Mouse (Mus musculus) cerebellum, postnatal 14 days (tissue): ENCODE results near the gene Ptpn14.

ENCODE experiments used
- DNase-seq, 2 experiments: peaks; one replicate each; pipeline ENCODE4 v3.0.0; 2021; ENCODE audit warnings: mixed read lengths in 2 of 2

Gene Ptpn14

DNA sequence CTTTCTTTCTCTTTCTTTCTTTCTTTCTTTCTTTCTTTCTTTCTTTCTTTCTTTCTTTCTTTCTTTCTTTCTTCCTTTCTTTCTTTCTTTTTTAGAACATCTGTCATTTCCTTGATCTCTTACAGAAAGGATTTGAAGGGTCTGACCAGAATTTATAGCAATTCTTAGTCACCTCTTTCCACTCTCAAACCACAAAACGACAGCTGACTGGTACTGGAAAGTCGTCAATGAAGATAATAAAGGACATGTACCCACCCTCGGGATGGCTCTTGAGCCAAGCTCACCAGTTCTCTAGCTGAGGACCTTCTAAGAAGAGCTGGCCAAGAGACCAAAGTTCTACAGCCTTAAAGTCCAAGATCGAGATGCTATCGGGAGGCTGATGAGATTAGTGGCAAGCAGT is 9.5 kb upstream of the Ptpn14 start:
- no peak for DNase-seq

DNA sequence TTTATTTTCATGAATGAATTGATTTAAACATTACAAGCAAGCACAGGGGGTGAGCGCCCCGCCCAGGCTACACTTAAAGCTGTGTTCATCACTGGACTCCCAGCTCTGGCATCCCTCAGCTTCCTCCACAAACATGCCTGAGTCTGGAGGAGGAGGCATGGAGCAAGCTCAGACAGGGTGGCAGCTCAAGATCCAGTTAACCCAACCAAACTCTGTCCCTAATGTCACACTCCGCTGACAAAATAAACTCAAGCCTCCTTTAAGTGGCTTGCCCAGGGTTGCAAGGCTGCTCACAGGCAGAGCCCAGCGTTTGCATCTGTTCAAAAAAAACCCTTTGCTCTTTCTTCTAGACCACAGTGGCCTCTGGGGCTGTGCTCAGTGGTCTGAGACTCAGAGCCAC is 1.9 kb upstream of the Ptpn14 start:
- peak in 1 of 2 experiments; percentile 18 for DNase-seq

DNA sequence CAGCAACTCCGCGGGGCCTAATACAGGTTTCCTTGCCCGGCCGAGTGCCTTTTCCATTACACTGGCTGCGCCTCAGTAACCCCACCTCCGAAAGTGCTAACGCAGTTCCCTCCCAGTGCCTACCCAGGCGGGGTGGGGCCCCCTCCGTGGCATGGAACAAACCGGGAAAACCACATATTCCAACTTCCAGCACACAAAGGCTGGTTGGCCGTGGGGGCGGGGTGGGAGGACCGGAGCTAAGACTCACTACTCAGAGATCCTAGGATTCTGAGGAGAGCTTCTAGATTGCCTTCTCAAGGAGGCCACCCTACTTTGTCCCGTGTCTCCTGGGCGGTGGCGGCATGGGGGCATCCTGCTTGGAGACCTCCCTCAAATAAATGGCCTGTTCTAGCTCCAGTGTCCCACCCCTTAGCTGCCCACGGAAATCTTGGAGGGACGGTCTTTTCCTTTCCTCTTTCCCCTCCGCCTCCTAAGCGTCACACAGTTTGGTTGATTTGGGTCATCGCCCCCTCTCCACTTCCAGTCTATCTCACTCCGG is 653 bp upstream of the Ptpn14 start:
- DNase-seq: peak in 1 of 2 experiments; percentile 10

DNA sequence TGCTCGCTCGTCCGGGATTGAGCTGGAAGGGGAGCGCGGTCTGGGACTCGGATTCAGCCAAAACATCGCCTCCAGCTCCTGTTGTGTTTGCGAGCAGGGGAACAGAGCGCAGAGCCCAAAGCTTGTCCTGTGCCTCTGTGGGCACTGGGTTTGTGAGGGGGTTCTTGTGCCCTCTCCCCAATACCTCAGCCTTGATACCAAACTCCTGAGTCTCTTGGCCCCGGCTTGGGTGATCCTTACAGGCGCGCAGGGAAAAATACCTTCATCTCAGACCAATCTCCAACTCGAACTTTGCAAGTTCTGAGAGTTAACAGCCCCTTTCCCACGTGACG is 682 bp downstream of the Ptpn14 start:
- DNase-seq: no peak

DNA sequence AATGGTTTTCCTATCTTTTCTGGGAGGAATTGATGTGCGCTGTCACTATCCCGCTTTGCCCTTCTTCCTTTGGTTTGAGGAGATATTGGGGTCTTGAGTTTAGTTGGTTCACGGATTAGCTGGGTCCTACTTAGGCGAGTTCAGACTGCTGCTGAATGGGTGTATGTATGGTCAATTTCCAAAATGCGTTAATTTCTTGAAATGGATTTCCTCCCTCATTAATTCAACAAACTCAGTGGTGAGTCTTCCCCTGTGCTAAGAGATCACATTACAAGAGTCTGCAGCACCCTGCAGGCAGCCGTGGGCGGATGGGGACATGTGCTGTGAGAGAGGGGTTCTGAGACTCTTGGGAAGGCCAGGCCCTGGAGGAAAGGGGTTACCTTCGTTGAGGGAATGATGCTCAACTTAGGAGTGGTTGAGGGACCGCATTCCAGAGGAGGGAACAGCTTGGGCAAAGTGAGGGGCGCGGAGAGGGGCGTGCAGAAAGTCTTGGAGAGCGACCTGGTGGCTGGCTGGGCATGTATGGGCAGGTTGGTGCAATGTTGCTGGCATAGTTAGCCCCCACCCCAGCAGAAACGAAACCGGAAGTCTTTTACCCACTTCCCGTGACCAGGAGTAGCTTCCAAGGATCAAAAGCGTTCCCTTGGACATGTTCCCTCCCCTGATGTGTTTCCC is 1.2 kb downstream of the Ptpn14 start:
- DNase-seq: no peak

DNA sequence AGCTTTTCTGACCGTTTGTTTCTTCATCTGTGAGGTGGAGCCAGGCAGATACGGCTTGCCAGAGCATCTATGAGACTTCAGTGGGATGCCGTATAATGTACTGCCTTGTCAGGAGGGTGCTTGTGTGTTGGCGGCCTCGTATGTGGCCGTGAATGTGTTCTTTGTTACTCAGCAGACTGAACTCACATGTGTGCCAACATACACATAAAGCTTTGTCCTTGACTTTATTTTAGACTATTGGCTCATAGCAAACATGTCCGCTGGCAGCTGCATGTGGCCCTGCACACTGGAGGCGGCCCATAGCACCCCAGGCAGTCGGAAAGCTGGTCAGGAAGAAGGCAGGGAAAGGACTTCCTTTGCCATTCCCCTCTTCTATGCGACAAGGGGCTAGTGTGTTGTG is 3.6 kb downstream of the Ptpn14 start:
- no peak for DNase-seq

DNA sequence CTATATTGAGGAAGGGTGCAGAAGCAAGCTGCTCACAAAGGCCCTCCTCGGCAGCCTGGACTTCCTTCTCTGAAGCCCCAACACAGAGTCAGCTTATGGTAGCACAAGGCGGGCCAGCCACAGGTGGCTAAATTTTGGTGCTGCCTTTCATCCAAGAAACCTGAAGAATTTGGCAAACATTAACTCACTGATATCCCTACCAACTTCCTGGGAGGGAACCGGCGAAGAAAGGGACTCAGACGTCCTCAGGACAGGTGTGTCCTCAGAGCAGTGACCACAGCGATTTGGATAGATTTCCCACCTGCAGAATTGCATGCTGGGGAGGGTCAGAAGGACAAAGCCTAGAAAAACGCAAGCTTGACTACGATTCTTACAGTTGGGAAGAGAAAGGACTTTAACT is 4.1 kb downstream of the Ptpn14 start:
- DNase-seq: no peak

DNA sequence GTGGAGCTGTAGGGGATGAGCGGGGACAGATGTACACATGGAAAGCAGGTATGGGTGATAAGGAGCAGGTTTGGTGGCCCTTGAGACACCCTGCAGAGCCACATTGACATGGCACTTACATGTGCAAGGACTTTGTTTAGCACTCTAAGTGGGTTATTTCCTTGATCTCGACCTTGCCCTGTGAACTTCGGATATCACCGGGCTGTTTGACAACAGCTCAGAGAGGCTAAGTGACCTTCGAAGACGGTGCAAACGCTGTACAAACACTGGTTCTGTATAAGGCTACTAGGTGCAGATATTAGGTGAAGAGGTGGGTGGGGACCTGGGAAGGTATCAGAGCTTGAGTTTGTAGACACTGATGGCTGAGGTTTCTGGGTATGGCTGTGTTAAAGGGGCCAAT is 12.0 kb downstream of the Ptpn14 start:
- no peak for DNase-seq

DNA sequence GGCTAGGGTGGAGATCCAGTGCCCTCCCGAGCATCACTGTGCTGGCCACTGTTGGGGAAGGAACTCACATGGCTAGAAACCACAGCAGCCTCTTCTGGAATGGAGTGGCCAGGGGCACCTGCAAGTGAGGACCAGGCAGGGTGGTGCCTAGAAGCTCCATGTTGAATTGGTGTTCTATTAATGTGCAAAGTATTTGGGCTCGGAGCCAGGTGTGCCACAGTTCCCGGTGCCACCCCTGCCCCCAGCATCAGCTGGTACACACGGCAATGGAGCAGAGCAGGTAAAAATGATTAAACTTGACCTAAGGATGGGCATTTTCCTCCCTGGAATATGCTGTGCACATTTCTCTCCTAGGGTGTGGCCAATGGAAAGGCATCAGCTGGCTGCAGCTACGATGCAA is 14.0 kb downstream of the Ptpn14 start:
- DNase-seq: no peak

DNA sequence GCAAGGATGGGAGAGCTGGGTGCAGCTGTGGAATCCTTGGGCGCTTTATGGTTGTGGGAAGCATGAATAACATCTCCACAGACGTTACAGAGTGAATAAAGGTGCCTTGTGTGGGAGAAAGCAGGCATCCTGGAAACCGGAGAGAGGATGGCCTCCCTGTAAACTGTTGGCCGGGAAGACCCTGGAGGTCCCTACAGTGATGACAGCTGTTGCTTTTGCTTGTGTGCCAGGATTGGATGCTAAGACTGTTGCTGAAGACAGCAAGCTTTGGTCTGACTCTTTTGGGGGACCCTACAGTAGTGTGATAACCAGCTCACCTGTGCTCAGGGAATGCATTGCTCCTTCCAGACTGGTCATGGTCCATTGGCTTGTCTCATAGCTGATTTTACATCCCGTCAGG is 15.1 kb downstream of the Ptpn14 start:
- peak; percentile 22 to 45 for DNase-seq

DNA sequence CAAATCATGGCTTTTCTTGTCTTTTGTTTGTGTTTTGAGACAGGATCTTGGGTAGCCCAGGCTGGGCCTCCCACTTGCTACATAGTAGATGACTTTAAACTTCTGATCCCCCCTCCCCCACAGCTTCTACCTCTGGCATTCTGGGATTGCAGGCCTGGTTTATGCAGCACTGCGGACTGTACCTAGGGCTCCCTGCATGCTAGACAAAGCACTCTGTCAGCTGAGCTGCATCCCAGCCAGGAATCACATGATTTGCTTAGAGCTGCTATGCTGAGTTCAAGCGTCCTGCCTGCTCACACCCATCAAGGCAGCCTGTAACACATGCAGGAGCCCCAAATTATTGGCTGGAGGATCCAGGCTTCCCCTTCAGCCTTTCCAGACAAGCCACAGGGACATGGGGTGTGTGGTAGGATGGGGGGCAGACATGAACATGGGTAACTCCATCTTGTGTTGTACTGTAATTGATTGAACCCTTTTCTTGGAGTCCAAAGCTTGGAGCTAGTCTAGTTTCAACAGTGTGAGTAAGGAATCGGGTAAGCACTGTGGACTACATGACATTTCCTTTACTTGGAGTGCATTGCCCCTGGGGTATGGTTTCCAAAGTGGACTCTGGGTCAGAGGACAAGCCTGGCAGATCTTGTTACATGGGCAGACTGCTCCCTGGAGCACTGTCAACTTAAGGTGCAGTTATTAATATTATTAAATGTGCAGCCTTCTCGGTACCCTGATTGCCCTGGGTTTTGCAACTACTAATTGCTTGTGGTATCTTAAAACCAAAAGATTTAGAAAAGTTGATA is 17.0 kb downstream of the Ptpn14 start:
- no peak for DNase-seq

DNA sequence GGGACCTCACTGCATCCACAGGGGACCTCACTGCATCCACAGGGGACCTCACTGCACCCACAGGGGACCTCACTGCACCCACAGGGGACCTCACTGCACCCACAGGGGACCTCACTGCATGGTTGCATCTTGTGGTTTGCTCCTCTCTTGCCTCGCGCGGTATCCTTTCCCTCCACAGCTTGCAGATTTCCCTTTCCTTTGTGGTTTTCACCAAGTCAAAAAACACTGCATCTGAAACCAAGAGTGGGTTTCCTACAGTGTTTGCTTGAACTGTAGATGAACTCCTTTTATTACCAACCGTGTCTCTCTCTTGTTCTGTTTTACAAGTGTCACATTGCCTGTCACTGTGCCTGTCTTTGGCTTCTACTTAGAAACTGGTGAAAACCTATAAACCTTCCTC is 18.5 kb downstream of the Ptpn14 start:
- DNase-seq: no peak

DNA sequence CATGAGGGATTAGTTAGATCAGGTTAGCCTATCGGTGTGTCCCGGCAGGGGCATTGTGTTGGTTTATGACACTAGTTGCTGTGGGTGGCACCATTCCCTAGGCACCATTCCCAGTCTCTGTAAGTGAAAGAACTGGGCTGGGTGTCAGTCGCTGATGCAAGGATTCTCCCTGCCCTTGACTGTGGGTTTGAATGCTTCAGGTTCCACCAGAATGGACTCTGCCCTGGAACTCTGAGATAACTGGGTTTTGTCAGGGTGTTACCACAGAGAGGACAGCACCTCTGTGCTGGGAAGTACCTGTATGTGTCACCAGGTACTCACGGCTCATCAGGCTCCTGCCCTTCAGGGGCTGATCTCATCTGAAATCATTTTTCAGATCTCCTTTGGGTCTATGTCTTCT is 21.7 kb downstream of the Ptpn14 start:
- DNase-seq: no peak

DNA sequence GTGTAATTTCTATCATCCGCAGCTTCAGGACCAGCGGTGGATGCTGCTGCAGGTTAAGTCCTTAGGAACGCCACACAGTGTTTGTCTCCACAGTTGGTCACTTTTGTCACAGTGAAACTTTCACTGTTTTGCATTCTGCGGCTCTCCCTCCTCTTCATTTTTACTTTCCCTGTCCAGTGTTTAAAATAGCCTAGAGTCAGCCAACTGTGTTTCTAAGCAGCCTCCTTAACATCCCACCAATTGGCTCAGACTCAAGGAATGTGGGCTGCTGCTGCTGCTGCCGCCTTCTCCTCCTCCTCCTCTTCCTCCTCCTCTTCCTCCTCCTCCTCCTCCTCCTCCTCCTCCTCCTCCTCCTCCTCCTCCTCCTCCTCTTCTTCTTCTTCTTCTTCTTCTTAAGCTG is 22.2 kb downstream of the Ptpn14 start:
- DNase-seq: no peak

DNA sequence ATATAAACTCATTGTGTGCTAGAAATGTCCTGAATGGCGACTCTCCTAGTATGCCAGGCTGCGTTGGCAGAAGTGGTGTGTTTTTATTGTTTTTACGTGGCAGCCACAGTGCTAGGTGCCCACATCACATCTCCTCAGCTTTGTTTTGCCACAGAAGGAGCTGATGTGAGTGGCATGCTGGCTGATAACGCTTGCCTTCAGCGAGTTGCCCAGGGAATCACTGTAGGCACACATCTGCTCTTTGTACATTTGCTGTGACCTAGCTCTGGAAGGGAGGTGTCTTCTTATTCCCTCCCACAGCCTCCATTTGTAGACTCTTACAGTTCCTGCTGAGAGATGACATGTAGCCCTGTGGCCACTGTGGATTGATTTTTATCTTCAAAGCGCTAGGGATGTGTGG is 24.2 kb downstream of the Ptpn14 start:
- no peak for DNase-seq

DNA sequence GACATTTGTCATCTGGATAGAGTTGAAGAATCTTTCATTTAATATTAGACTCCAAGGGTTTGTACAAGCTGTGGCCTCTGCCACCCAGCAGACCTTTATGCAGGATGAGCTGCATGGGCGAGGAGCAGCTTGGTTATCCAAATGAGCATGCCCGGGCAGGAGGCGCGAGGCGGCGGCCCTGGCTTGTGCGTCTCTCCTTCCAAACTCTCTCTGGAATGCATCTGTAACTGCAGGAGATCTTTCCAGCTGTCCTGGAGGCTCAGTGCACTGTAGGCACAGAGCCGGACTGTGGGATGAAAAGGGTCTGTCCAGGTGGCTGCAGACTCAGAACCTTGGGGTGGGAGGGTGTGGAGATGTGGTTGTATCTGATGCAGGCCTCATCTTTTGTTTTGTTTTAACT is 27.0 kb downstream of the Ptpn14 start:
- peak in 1 of 2 experiments; percentile 7 for DNase-seq

DNA sequence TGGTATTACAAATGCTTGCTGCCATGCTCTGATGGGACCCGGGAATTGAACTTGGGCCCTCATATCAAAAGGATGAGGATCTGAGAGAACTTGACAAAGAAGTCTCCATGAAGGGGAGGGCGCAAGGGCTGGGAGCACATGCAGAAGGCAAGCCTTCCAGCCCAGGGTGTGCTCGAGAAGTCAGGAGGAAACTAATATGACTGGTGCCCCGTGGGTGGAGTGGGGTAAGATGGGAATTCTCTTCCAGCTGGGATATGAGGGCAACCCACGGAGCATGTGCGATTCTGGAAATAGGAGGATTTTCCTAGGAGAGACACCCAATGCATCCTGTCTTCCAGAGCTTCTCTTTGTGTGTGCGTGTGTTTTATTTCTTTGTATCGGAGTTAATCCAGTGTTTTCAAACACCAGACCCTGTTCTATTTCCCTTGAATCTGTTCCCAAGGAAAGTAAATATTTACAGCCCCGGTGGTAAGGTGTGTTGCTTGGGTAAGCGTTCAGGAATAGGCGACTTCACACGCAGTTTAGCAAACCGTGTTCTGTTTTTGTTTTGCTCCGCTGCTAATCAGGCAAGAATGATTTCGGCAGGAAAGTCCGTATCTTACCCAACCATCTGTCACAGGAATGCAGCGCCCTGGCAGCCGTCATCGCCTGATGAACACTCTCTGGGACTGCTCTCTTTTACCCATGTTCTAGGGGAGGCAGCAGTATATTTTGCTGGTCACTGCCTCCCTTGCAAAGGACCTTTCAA is 28.4 kb downstream of the Ptpn14 start:
- DNase-seq: peak; percentile 68 to 80

DNA sequence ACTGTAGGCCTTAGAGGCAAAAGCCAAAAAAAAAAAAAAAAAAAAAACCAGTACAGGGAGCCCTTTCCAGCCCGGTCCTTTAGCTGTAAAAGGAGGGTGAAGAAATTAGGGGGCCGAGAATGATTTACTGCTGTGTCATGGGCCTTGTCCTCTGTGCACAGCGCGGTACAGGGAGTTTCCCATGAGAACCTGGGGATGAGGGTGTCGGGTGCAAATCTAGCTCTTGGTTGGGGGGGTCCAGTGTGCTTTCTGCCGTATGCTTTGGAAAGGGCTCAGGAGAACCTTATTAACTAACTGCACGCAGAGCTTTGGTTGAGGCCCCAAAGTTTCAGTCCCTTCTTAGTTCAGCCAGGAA is 29.0 kb downstream of the Ptpn14 start:
- DNase-seq: no peak

DNA sequence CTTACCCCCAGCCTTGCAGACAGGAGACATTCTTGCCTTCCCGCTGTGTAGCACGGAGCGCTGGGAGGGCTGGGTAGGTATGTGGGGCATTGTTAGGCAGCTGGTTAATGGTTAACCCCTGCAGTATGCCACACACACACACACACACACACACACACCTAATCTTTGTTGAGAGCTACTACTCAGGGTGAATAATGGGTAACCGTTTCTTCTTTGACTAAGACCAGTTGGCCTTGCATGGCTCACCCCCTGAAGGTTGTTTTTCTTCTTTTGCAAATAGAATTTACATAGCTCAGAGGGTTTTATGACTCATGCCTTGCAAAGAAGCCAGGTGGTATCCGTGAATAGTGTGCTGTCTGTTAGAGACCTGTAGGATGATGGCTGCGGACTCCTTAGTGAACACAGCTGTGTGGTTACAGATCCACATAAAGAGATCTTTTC is 33.5 kb downstream of the Ptpn14 start:
- DNase-seq: no peak

DNA sequence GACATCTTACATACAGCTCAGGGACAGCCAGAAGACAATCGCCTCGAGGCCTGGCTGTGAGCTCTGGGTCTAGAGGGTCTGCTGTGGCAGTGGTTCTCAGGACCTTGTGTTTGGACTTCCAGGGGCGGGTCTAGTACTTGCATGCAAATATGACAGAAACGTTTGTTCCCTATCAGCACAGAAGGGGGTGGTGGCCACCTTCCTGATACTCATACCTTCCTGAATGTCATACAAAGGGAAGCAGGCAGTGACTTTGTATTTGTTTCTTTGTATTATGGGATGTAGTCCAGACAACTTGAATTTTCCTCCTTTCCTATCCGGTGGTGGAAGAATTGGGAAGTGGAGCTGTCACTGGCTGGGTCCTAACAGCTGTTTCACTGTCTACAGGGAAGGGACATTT is 36.2 kb downstream of the Ptpn14 start:
- DNase-seq: no peak

DNA sequence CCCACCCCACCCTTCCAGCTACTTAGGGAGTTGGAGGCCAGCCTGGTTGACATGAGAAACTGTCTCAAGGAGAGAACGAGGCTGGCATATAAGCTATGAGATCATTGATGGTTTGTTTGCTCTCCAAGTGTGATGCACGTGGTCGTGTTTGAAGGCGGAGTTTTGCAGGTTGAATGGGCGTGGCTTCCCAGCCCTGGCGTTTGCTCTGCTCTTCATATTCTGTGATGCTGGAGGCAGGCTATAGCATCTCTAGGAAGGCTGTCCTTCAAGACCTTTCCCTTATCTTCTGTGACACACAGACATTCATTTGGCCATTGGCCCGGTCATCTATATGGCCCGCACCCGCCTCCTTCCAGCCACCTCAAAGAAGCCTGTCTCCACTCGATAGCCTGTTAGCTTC is 39.1 kb downstream of the Ptpn14 start:
- no peak for DNase-seq

DNA sequence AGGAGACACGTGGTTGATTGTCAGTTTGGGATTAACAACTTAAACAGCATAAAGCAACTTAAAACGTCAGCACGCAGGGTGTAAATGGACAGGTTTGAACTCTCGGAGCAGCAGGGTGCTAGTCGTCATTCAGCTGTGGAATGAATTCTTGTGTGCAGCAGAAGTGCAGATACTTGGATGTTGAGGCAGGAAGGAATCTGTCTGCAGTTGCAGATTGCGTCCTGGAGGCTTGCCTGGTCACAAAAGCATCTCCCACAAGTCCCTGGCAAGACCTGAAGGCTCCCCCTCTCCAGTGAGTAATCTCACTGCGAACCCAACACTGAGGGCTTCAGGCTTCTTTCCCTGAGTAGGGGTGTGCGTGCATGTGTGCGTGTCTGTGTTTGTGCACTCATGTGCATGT is 39.8 kb downstream of the Ptpn14 start:
- no peak for DNase-seq

DNA sequence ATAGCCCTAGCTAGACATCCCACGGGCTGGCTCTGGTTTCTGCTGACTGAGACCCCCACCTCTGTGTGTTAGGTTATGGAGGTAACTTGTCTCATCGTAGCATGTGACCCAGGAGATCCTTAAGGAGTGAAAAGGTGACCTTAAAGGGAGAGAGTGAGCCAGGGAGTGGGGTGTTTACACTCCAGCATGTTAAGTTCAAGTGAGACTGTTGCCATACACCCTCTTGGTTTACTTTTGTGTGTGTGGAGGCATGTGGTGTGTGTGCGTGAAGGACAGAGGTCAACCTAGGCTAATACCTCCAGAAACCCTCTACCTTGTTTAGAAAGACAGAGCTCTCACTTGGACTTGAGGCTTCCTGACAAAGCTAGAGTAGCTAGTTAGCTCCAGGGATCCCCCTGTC is 42.4 kb downstream of the Ptpn14 start:
- no peak for DNase-seq

DNA sequence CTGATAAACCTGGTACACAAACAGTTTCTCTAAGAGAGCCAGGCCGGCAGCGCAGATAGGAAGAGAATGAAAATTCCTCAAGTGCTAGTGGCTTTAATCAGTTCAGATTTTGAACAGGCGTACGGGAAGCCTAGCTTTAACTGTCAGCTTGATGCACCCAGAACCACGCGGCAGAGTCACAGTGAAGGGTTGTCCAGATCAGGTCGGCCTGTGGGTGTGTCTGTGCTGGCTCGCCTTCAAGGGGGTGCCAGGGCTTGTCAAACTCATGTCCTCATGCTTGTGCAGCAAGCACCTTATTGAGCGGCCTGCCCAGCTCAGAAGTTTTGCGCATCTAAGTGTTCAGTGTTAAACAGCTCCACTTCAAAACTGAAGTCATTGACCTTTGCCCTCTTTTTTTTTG is 44.6 kb downstream of the Ptpn14 start:
- no peak for DNase-seq
